Mouse (Mus musculus) adrenal gland, adult 18-20 months (tissue): ENCODE data around the gene Hs3st4. TPM values are rescaled to one million over a fixed set of nuclear protein-coding genes. Genes with fewer than 3 reads are reported as not detected.

ENCODE experiments used
- DNase-seq, 2 experiments: peaks; one replicate each; pipeline ENCODE4 v3.0.0; 2021 to 2022; ENCODE audit warnings: low spot score in 2 of 2
- total RNA-seq, 2 experiments: library from RNA; stranded (reverse); gene quantifications; 1 replicate in 1 of 2; 2 replicates in 1 of 2; pipeline ENCODE4 v1.2.3; 2021

Gene Hs3st4
- total RNA-seq, 2 experiments from 2014 or later, result not detected

GRCm38 (mm10) chr7:124335635-124336034 is 353.0 kb downstream of the Hs3st4 start:
- DNase-seq, result no peak

DNA sequence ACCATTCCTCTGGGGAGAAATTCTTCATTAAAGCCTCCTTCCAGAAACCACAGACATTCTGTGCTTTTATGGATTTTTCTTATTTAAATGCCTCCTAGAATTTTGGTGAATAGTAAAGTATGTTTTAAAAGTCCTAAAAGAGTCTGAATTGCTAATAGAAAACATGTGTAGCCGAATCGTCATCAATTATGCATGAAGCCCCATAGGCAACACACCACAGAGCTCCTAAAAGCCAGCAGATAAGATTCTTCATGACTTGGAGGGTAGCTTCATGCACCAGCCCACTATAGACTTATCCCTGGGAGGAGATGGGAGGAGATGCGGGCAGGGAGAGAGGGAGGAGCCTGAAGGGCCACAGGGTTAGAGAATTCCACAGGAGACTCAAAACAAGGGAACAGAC is 358.8 kb downstream of the Hs3st4 start:
- no peak for DNase-seq

DNA sequence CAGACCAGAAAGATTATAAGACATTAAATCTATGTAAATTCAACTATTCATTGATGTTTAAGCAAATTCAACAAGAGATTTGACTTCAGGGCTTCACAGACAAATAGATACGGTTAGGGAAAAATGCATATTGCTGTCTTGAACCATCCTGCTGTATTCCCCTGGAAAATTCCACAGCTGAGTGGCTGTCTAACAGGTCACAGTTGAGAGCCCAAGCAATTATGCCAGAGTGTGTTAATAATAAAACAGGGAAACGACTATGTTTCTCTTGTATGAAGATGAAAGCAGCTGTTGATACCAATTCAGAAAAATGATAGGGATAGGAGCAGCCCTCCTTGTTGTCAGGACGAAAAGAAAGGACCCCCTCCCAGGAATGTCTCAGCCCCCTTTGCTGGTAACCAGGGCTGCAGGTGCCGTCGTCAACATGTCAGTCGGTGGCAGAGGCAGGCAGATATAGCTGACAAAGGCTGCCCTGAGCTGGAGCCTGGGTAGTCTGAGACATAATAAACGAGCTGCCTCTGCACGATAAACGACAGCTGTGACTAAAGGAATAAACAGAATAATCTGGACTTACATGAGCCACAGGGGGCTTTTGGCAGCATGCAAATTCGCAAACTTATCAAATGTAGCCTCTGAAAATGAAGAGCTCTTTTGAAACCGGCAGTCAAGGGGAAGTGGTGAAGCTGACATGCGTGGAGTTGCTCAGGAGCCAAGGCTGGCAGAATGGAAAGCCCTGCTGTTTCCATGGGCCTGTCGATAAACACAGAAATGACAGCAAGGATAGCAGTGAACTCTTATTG is 364.7 kb downstream of the Hs3st4 start:
- DNase-seq, result no peak

- DNase-seq, result no peak
These were observed 371.4 kb downstream of the Hs3st4 start for GRCm38 (mm10) chr7:124354035-124354434.

DNA sequence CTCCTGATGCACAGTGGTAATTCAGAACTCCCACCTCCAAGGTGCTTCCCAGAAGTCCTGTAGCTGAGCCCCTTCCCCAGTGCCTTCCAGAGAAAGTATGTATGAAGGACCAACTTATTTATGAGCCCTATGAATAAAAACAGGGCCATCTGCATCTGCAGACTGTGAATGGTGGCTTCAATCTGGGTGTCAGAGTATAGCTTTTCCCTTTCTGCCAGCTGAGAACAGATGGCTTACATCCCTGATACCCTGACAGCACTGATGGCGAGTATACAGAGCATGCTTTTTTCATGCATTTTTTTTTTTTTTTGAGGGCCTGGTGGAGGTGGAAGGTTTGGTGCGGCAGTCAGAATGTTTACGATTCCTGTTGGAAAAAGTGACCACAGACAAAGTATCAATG is 375.4 kb downstream of the Hs3st4 start:
- no peak for DNase-seq

- DNase-seq, result no peak
These were observed 377.2 kb downstream of the Hs3st4 start for GRCm38 (mm10) chr7:124359836-124360235.

DNA sequence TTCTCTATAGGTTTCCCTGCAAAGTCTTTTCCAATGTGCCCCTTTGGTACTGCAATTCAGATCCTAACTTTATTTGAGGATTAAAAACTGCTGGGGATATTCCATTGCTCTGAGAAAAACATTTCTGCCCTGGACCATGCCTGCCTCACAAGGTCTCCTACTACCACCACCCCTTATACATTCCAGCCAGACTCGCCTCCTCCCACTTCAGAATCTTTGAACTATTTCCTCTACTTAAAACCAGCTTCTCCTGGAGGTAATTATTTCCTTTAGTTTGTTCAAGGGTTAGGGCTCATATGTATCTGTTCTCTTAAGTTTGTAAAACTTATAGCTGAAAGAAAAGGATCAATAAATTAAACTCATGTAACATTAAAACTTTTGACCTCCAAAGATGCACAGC is 389.6 kb downstream of the Hs3st4 start:
- DNase-seq, result no peak

- no peak for DNase-seq
These were observed 390.0 kb downstream of the Hs3st4 start for GRCm38 (mm10) chr7:124372697-124373096.

DNA sequence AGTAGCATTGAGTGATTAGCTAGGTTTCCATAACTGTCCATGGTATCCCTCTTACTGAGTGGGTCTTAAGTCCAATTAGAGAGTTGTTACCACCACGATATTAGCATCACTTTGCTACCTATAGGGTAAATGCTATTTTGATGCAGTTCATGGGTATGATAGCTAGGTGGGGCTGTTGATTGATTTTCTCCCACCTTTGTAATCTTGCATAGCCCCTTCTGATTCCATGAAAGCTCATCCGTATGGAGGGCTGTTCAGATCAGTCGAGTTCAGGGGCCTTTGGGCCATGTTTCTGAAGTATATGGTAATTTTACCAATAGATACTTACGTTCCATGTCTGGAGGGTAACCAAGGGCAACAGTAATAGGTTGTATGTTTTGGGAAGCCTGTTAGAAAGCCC is 400.8 kb downstream of the Hs3st4 start:
- DNase-seq, result no peak

DNA sequence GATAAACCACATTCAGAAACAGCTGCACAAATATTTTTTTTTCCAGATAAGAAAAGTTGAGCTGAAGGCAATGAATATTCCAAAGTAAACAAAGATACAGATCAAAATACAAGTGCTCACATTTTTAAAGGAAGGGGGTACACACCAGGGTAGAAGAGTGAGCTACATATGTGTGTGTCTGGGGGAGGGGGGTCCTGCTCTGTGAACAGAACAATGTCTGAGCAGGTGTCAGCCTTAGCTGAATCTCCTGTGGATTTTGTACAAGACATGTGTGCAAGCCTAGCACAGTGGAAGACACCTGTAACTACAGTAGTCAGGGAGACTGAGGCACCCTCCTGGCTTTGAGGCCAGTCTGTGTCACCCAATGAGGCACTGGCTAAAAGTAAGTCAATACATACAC is 416.5 kb downstream of the Hs3st4 start:
- DNase-seq, result no peak

- DNase-seq, result no peak
These were observed 444.3 kb downstream of the Hs3st4 start for GRCm38 (mm10) chr7:124426951-124427350.
